Mouse (Mus musculus): Measurements from ENCODE around the gene Prdm10.

The Prdm10 gene

DNA sequence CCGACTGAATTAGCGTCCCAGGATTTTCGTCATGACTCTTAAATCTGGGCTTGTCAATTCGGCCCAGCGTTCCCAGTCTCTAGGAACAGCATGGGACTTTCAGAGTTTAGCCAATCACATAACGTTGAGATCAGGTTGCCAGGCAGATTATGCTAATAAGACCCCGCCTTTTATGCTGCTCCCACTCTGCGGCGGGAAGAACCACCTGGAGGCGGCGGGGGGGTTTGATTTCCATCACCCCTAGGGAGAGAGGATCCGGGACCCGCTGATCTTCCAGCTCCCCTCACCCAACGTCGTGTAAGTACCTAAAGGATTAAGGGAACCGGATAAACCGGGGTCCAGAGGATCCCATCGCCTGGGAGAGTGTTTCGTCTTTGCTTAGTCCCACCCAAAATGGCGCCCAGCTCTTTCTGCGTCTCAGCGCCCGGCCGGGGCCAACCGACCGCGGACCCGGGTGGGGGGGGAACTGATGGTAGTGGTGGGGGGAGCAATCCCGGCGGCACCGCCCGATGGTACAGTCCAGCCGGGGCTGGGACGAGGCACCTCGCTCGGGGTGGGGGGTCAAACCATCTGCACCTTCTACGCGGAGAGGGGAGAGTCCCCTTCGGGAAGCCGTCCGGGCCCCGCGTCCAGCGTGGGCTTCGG, at the start of gene Prdm10:
Gene Prdm10 (plus strand): TSS at position 173 of the 645 bp plus-strand sequence.
- peak; percentile 97 to 98 for DNase-seq

DNA sequence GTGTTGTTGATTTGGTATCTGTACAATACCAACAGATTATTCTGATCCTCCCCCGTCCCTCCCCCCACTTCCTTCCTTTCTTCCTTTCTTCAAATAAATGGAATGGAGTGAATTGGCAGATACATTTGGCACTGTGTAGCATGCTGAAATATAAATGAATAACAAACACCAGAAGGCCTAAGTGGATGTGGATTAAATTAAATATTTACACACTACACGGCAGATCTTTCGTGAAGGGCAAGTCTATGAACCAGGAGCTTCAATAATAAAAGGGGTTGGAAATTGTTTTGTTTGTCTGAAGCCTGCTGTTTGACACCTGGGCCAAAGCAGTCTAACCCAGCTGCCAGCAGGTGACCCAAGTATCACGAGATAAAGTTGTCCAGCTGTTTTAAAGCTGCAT, 45.3 kb upstream of the Prdm10 start:
- DNase-seq: no peak

DNA sequence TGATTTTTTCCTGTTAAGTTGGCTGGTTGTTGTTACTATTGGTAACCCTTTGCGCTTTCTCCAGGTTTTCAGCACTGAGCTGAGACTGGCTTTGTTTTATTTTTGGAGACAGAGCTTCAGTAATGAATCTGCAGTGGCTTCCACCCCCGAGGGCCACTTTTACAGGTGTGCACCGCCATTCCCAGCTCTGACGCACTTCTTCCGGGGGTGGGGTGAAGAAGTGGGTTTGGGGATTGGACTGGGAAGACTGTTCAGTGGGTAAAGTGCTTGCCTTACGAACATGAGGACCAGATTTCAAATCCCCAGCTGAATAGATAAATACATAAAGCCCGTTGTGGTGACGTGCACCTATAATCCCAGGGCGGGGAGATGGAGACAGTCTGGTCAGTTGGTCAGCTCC, 44.8 kb upstream of the Prdm10 start:
- DNase-seq: no peak

DNA sequence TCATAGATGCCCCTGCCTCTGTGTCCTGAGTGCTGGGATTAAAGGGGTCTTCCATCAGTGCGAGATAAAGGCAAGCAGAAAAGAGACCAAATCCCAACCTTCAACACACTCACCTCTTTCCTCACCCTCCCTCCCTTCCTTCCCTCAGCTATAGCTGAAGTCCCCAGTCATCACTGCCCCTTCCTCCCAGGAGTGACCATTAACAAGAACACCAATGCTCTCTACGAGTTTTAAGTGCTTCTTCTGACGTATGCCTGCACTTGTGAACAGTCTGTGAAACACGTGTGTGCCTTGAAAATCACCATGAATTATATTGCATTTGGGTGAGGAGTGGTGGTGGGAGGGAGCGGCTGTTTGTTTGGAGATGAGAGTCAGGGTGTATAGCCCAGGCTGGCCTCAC, 44.3 kb upstream of the Prdm10 start:
- no peak for DNase-seq

DNA sequence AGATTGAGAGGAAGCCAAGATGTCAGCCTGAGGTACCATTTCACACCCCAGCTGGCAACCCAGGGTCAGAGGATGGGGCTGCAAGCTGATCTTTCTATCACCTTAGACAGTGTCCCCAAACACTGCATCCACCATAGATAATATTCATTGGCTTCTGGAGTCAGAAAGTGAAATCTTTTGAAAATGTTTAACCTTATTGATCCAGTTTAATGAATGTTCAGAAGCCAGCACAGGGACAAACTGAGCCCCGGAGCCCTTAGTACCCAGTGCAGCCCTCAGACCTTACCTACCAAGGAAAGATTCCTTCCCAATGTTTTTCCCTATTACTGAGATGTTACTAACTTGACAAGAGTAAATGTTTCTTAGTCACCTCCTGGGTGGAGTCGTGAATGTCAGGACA, 41.8 kb upstream of the Prdm10 start:
- DNase-seq: no peak

DNA sequence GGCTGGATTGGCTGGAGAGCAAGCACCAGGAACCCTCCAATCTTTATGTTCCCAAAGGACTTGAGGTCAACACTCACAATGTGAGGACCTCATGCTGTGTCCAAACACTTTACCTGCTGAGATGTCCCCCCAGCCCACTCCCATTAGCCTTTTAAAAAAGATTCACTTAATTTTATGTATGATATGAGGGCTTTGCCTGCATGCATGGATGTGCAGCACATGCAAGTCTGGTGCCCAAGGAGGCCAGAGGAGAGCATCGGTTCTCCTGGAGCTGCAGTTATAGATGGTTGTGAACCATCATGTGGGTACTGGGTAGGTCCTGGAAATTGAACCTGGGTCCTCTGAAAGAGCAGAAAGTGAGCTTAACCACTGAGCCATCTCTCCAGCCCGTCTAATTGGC, 40.8 kb upstream of the Prdm10 start:
- no peak for DNase-seq

DNA sequence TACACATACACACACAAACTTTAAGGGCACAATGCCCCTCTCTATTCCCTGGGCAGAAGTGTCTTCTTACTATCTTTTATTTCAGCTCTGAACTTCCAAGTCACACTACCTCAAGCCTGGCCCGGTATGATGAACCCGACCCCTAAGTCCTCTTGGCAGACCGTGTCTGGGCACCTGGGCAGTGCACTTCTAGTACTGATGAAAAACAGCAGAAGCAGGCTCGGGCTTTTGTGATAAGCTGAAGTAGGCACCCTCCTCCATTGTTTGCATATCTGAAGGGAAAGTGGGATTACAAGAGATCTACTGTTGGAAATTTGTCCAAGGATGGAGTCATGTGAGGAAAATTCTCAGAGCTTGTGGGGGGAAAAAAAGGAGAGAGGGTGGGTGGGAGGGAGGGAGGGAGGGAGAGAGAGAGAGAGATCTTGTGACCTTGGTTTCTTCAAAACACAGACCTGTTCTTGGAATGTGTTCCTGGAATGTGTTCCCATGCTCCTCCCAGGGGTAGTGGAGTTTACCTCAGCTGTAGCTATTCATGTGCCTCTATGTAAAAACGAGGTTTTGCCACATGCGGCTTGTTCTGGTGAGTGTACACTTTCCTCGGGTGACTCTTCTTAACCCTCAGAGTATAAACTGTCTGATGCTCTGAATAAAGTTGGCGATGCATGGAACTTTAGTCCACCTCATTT, 39.7 kb upstream of the Prdm10 start:
- no peak for DNase-seq

DNA sequence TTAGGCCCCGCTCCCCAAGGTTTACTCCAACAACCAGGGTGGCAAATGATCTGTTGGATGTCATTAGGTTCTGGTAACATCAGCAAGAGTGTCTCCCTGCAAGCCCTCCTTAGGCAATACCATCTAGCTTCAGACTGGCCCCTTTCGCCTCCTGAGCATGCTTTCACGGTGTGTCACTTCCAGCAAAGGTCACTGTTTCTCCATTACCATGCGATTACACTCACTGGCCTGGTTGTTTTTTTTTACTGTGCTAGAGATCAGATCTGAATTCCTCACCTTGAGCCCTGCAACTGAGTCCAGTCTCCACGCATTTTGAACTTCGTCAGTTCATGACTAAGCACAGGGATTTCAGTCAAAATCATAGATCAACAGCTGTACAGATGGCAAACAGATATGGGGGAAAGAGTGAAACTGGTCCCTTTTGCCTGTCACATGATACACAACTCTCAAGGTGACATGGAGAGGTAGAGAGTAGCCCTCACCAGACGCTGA, 39.1 kb upstream of the Prdm10 start:
- no peak for DNase-seq

DNA sequence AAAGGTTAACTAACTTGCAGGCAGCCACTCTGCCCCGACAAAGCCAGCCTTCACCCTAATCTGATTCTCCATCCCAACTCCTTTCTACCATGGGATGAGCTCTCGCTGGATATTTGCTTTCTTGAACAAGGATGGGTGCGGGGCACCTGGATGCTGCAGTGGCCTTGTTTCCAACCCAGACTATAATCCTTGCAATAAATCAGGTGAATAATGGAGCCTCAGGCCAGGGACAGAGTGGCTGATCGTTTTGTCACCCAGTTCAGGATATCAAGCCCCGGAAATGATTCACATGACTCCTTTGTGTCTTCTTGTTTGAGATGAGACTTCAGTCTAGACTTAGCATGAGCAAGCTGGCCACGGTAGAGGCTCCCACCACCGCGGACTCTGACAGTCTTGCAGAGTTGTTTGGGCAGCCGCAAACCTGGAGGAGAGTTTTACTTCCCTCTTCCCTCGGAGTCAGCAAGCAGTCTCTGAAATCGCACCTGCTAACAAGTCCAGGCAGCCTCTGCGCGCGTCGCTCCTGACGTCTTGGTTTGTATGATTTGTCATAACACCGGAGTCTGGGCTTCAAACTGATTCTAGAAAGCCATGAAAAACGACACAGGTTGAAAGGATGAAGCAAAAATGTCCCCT, 36.9 kb upstream of the Prdm10 start:
- DNase-seq: no peak

DNA sequence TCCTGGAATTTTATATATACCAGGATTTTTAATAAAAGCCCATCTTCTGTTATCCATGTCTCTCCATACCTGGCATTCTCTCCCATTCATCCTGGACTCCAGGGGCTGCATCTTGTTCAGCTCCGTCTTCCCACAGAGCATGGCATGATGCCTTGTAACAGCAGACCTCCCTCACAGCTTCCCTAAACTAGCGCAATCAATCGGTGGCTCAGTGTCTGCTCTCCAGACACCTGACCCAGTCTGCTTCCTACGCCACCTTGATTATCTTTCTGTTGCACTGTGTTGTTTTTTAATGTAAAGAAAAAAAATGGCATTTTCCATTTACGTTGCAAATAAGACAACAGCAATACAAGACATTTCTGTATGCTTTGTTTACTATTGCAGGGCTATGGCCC, 36.4 kb upstream of the Prdm10 start:
- no peak for DNase-seq

DNA sequence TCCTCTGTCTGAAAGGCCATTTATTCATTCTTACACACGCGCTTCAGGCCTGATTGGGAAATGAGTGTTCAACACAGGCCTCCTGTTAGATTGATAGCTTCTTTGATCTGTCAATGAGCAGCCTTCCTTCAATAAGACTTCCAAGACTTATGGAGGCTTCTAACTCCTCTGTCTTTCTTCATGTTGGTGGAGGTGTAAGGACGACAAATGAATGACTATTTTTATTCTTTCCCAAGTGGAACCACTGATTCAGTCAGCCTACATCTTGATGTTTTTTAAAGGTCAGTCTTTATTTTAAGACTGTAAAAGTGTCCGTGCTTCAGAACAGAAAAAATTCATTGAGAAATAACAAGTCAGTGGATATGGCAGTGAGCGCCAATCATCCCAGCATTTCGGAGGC, 35.3 kb upstream of the Prdm10 start:
- DNase-seq: no peak

DNA sequence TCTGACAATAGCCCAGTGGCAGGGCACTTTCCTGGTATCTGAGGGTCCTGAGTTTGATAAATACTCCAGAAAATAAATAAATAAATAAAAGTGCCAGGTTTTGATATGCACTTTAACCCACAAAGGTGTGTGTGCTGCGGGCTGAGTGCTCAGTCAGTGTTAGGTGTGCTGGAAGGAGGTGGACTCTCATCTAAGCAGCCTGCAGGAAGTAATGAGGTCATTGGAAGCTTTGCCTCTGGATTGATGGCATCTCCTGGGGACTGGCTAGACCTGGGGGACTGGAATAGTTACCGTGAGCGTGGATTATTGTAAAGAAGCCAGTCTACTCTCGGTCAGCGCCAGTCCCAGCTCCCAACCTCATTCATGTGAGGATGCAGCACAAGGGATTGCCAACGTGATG, 33.9 kb upstream of the Prdm10 start:
- DNase-seq: no peak

DNA sequence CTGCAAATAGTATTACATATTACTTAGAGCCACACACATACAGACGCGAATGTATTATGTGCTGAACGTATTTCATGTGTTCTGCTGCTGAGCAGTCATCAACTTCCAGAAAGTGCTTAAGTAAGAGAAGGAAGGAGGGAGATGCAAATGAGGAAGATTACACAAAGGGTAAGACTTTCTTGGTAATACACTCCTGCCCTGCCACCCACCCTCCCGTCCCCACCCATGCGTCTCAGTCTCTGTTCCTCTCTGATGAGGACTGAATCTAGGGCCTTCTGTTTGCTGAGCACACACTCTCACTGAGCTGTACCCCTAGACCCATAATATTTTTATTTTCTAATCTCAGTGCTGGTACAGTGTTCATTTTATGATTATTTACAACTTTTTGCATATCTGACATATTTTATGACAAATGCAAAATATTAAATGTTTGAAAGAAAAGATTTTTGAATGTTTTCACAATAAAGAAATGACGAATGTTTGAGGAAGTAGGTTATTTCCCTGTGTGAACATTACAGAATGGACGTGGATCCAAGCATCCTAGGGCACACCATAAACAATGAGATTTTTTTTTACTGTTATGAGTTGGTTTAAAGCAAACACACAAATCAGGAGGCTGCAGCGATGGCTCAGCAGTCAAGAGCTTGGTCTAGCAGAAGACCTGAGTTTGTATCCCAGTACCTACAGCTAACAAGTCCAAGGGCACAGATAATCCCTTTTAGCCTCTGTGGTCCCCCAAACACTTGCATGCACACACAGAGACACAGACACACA, 32.7 kb upstream of the Prdm10 start:
- no peak for DNase-seq

DNA sequence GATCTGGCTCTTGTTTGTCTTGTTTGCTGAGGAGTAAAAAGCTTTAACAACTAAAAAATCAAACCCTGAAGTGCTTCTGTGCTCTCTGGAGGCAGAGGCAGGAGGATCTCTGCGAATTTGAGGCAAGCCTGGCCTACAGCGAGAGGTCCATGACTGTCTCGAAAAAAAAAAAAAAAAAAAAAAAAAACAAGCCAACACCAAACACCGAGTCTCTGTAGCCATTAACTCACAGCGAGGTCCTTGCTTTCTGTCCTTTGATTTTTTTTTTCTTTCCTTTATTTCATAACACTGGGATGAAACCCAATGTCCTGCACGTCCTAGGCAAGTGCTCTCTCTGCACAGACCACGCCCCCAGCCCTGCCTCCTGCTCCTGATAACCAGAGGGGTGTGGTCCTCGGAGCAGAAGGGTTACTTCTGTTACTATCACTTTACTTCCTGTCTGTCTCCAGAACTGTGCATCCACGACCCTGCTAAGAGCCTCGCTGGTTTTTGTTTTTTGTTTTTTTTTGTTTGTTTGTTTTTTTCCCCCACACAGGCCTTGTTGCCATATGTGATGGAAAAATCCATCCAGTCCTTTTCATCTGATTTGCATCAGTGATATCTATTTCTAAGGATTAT, 28.0 kb upstream of the Prdm10 start:
- DNase-seq: no peak

DNA sequence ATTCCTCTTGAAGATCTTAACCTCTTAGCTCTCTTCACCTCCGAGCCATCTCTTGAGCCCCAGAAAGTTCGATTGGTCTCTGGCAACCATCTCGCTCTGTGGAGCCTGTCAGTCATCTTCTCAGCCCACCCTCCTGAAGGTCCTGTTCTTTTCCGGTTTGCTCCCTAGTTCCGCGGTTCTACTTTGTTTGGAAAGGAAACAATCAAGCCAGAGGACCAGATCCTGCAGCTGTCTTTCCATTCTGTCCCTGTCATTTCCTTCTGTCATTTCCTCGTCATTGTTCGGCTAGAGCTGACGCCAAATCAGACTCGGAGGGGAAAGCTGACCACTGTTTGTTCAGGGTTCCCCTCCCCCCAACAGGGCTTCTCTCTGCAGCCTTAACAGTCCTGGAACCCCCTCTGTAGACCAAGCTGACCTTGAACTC, 27.0 kb upstream of the Prdm10 start:
- DNase-seq: peak in 1 of 2 experiments; percentile 21

DNA sequence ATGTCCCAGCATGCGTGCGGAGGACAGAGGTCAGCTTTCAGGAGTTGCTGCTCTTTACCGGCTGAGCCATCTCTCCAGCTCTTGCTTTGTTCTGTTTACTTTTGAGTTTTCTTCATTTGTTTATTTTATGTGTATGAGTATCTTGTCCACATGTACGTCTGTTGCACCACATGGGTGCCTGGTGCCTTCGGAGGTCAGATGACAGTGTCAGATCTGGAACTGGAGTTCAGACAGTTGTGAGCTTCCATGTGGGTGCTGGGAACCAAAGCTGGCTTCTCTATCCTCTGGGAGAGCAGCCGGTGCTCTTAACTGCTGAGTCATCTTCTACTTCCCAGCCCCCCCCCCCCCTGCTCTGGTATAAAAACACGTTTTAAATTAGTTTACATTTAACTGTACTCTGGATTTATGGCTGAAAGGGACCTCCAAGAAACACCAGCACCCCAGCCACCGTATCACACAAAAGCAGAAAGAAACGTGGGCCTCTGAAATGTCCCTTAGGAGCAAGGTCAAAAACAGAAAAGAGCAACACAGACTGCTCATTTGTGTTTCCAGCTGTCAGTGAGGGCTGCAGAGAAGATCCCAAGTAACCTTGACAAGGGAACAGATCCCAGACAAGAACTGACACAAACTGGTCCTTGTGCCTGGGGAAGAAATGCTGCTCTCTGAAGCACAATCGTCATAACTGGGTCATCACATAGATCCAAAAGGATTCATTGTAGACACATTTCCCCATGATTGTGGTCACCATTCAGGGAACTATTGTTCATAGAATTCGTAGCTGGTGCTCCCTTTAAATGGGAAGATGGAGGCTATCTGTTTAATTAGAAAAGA, 26.3 kb upstream of the Prdm10 start:
- no peak for DNase-seq

DNA sequence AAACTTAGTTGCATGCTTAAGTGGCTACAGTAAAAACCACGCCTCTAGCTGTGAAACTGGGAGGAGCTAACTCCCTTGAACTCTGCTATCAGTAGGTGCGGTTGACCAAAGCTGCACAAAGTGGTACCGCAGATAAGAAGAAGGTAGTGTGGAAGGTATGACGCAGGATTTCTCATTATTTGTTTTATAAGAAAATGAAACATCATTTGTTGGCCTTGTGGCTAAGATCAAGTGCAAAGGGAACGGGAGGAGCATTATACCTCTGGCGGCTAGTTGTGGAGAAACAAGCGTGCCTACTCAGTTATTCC, 25.7 kb upstream of the Prdm10 start:
- no peak for DNase-seq

DNA sequence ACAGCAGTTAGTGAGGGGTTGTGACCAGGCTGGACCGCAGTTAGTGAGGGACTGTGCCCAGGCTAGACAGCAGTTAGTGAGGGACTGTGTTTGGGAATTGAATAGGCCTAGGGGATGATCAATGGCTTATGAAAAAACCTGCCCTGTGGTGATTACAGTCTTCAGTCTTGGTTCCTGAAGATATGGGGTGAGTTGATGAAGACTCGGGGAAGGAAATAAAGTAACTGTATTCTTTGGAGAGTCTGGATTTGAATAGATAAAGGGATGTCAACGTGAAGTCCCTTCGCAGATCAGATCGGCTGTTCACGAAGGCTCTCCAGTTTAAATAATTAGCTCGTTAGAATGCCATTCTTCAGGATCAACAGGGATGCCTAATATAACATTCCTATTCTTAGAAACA, 24.4 kb upstream of the Prdm10 start:
- DNase-seq: no peak

DNA sequence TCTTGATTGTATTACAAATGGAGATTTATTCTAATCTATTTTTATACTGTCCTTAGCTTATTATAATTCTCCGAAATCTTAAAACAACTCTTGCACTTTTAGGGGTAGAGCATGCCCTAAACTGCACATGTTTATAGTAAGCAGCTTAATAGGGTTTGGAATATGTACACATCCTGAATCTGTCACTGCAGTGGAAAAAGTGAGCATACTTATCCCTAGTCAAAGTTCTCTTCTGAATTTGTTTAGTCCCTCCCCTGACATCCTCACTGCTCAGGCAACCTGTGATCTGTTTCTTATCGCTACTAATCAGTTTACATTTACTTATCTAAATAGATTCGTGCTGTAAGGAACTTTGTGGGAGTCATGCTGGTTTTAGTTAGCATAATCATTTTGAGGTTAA, 22.1 kb upstream of the Prdm10 start:
- DNase-seq: no peak

DNA sequence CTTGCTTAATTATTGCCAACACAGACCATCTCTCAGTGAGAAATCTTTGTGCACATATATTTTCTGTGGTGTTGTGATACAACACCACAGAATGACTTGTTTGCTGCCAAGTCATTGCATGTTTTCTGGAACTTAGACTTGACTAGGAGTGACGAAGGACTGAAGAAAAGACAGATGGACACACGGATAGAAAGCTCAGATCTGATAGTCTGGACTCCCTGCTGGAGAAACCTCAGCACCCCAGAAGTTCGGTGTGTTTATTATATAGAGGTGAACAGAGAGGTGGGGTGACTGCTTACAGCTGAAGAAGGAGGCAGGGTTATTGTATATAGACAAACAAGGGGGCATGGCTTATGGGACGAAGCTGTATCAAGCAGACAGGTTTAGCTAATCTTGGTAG, 20.1 kb upstream of the Prdm10 start:
- no peak for DNase-seq

DNA sequence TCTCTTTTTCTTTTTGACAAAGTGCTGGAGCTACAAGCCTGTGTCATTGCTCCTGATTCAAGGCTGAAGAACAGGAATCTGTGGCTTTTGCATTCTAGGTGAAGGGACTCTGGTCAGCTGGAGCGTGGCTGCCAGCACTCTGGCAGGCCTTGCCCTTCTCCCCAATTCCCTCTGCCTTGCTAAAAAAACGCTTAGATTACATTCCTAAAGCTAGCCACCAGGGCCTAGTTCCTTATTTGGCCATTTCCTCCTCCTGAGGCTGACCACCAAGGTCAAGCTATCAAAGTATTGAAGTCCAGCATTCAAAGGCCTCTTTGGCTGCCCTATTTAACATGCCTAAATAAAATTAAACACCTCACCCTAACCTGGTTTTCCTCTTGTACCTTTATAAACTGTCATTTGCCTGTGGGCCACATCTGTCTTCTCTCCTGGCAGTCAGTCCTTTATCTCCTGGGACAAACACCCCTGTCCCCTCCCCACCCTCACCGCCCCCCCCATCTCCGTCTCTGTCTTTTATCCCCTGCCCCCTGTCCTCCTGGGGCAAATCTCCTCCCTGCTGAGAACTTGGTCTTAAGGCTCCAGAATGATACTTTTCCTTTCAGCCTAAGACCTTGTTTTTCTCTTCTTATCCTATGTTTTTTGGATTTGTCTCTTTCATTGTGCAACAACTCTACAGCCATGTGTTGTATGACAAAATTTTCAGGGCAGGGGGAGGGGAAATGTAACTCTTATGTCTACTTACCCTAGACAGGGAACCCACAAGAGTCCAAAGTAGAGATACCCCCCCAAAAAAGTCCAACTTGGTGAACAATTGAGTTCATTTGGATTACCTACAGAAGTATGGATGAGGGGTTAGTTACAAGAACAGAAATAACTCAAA, 17.9 kb upstream of the Prdm10 start:
- DNase-seq: peak; percentile 45 to 84
